Mouse (Mus musculus): ENCODE data around the gene Nlrc5. TPM values are rescaled to one million over a fixed set of nuclear protein-coding genes. Genes with fewer than 3 reads are reported as not detected.
A peak's percentile ranks its signal among the peaks of the same experiment; 100 is the strongest.

Gene Nlrc5
- total RNA-seq, 2 experiments from 2014 or later = 0.55 to 1.3 TPM

GRCm38 (mm10) chr8:94568098-94568497 is 133.9 kb downstream of the Nlrc5 start:
- no peak for DNase-seq

- no peak for DNase-seq
Measured at GRCm38 (mm10) chr8:94569419-94569818, 135.3 kb downstream of the Nlrc5 start.

GRCm38 (mm10) chr8:94571896-94572295 is 137.7 kb downstream of the Nlrc5 start:
- DNase-seq = no peak

DNA sequence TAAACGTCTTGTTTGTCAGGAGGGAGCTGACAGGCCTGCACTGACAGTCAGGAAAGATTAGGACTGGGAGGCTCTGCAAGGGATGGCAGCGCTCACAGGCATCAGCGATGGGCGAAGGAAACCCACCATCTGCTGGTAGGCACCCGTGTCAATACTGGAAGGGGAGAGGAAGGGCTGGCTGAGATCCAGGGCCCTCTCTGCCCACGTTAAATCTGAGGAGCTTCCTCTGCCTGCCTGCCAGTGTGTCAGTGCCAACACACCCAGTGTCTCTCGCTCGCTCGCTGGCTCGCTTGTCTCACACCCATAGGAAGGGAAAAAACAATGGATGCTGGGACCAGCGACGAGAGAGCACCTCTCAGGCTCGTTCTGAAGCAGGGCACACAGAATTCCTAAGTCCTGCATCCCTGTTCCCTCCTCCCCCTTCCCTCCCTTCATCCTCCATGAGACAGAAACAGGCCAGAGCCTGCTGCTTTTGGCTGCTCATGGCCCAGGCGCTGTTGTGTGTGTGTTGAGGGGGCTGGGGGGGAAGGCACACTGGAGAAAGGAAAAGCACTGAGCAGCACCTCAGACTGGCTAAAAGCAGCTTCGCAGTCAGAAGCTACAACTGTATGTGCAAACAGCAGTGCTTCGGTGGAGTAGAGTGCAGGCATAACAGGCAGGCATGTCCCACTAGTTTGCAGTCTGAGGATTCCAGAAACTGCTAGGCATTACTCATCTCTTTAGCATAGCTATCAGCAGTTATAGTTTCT is 140.2 kb downstream of the Nlrc5 start:
- DNase-seq = peak; percentile 82 to 85

DNA sequence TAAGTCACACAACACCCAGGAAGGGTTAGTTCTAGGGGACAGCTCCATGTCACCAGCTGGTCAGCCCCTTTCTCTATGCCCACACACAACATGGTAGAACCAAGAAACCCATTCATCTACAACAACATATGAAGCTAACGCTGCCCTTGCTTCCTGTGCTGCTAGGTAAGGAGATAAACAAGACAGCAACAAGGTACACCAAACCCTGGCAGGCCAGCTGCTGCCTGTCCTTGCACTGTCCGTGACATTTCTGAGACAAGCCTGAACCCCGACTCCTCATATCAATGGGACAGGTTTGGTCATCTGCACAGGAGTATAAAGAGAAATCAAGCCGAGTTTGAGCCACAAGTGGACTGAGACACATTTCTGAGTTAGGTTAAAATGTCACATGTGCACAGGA is 141.0 kb downstream of the Nlrc5 start:
- DNase-seq = no peak

Small RNA genes within 50 kb of the gene (microRNA-seq; reads per million reads assigned to microRNA genes)
- gene Mir7072 = 0 reads per million in 2 experiments

Other genes starting within 250 kb of the Nlrc5 start
- 10 to 100 TPM; 56.7 to 74.8 TPM for gene Nup93, start 219.8 kb upstream of the Nlrc5 start, total RNA-seq (2021)
- under 1 TPM; 0.18 to 0.20 TPM for gene Slc12a3, start 105.2 kb upstream of the Nlrc5 start, total RNA-seq (2021)
- gene Herpud1, start 47.9 kb upstream of the Nlrc5 start, total RNA-seq (2021) = 10 to 100 TPM; 54.8 to 80.2 TPM
- 10 to 100 TPM; 37.8 to 44.4 TPM for gene Cpne2, start 98.6 kb downstream of the Nlrc5 start, total RNA-seq (2021)
- 10 to 100 TPM; 26.1 to 27.0 TPM for gene Rspry1, start 167.6 kb downstream of the Nlrc5 start, total RNA-seq (2021)
- gene Fam192a, start 167.6 kb downstream of the Nlrc5 start, total RNA-seq (2021) = 10 to 100 TPM; 37.5 to 43.0 TPM
- gene Arl2bp, start 232.2 kb downstream of the Nlrc5 start, total RNA-seq (2021) = 100 to 1,000 TPM; 150 to 161 TPM

Data from layer of hippocampus, postnatal 36 days (tissue).